Mouse (Mus musculus) heart, postnatal 0 days (tissue): ENCODE data around the gene Pabpc4.

Experiments used
- CTCF ChIP-seq: IDR thresholded peaks from 2 replicates; pipeline ENCODE4 v1.5.1; 2016; ENCODE audit warnings: antibody characterized with exemption, control low read depth, low read depth
- EP300 ChIP-seq: IDR thresholded peaks from 2 replicates; pipeline ENCODE4 v1.6.1; 2016; ENCODE audit warnings: antibody characterized with exemption, low read depth

- TF ChIP-seq CTCF = no peak
- no peak for TF ChIP-seq EP300
Observed at GRCm38 (mm10) chr4:123292989-123293388, 30.8 kb downstream of the Pabpc4 start.
